Mouse (Mus musculus) bone marrow macrophage, adult 2 months (primary cell): ENCODE results near the gene Ulk4. TPM values are rescaled to one million over a fixed set of nuclear protein-coding genes. Genes with fewer than 3 reads are reported as not detected.
A peak's percentile ranks its signal among the peaks of the same experiment; 100 is the strongest.

ENCODE experiments used
- H3K27ac ChIP-seq: 2 replicates; pipeline ENCODE4 v1.5.1; 2012; ENCODE audit warnings: low read depth, low read length; ENCODE audit not compliant: insufficient read depth
- H3K4me1 ChIP-seq: 2 replicates; pipeline ENCODE4 v1.6.1; 2012; ENCODE audit warnings: low read length; ENCODE audit not compliant: control insufficient read depth, insufficient read depth
- H3K4me3 ChIP-seq: 2 replicates; pipeline ENCODE4 v1.5.1; 2012; ENCODE audit warnings: mild to moderate bottlenecking, low read length, moderate library complexity; ENCODE audit not compliant: insufficient read depth
- CTCF ChIP-seq: IDR thresholded peaks from 2 replicates; pipeline ENCODE4 v1.5.1; 2012; ENCODE audit warnings: low read depth, mild to moderate bottlenecking, low read length, moderate library complexity
- POLR2A ChIP-seq: IDR thresholded peaks from 2 replicates; pipeline ENCODE4 v1.6.1; 2012; ENCODE audit warnings: mild to moderate bottlenecking, low read depth, low read length, borderline replicate concordance
- polyA plus RNA-seq: library from polyadenylated mRNA; stranded (reverse); fragments of >200 nt; gene quantifications from 2 replicates; pipeline ENCODE4 v1.2.4, GENCODE M21; 2012; ENCODE audit not compliant: missing spikeins, insufficient read depth, insufficient read length

Ulk4 gene
- polyA plus RNA-seq: 0.49 and 1.3 TPM in 2 replicates

DNA sequence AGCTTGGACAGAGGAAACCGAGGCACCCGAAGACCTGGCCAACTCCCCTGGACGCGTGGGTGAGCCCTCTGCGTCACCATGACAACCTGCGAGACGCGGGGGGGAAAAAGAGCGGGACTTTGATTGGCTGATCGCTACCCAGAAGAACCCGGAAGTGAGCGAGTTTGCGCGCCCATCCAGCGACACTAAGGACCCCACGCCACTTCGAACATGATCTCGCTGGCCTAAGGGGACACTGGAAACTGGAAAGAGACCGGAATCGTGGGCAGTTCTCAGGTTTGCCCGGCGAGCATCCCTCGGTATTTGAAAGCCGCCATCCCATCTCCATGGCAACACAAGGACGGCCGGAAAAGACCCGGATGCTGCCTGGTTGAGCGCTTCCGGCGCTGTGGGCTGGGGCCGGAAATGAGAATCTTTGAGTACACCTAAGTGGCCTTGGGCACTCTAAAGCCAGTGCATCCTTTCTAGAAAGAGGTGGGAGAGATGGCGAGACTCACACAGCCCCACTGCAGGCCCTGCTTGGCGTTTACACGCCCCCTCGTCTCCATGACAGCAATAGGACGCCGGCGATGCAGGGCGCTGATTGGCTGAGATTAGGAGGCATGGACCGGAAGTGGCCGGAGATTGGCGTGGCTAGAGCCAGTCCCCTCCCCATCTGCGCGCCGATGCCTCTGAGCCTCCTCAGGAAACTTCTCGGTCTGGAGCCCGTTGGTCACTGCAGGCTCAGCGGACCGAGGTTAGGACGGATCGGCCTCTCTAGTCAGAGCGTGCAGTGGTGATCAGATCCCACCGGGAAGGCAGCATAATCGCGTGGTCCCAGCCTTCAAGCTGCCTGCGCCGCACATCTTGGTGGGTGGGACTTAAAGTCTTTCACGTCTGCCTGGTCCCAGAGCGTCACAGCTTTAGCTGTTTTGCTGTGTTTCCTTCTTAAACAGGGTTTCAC, at the start of gene Ulk4:
Gene Ulk4 (minus strand): TSS at position 80 of the 943 bp plus-strand sequence.
- peak within 1 kb of the TSS; percentile 26; the same call in 1 of the 2 replicates for H3K27ac ChIP-seq
- H3K4me3 ChIP-seq: peak within 1 kb of the TSS; percentile 90
- TF ChIP-seq POLR2A: no peak
- no peak for TF ChIP-seq CTCF
- 0 out of 2 replicates have a peak, but pooled peaks cover 3% of the 10 kb centered on the region for H3K4me1 ChIP-seq

DNA sequence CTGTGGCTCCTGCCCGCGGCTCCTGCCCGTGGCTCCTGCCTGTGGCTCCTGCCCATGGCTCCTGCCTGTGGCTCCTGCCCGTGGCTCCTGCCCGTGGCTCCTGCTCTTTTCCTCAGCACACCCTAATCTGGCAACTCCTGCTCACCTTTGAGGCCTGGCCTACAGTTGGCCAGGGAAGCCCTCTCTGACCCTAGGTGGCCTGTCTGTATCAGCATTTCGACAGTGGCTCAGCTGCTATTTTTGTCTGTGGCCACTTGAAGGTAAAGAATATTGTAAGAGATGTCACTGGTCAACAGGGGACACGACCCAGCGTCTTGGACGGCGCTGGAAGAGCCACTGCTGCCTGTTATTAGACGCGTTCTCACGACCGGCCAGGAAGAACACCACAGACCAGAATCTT, 45.0 kb upstream of the Ulk4 start:
- peaks cover 29% of the 10 kb centered on the region for H3K4me1 ChIP-seq
- H3K27ac ChIP-seq: no peak overlapping the region
- no peak for TF ChIP-seq POLR2A
- TF ChIP-seq CTCF: no peak
- H3K4me3 ChIP-seq: no peak overlapping the region

DNA sequence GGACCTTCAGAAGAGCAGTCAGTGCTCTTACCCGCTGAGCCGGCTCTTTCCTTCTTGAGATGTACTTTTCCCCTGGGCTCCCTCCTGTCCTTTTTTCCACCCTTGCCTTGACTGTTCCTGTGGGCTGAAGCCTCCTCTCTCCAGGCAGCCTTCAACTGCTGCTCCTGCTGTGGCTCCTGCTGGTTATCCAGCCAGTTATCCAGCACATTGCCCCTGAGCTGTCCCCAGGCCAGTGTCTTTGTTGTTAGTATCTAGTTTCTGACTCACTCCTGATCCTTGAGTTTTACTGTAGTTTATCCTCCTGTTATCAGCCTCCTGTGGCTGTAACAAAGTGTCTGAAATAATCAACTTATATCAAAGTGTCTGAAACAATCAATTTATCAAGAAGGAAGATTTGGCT, 44.1 kb upstream of the Ulk4 start:
- H3K27ac ChIP-seq: no peak overlapping the region
- TF ChIP-seq POLR2A (no peak), CTCF (no peak)
- no peak overlapping the region for H3K4me3 ChIP-seq

GRCm38 (mm10) chr9:121320433-121320832, 43.4 kb upstream of the Ulk4 start:
- Histone ChIP-seq H3K4me1 (peaks cover 41% of the 10 kb centered on the region), H3K4me3 (no peak overlapping the region), H3K27ac (peak overlapping the region; percentile 58)
- TF ChIP-seq POLR2A: no peak
- TF ChIP-seq CTCF: no peak

More for the DNA sequence above, 44.1 kb upstream of the Ulk4 start:
- peaks cover 34% of the 10 kb centered on the region for H3K4me1 ChIP-seq

DNA sequence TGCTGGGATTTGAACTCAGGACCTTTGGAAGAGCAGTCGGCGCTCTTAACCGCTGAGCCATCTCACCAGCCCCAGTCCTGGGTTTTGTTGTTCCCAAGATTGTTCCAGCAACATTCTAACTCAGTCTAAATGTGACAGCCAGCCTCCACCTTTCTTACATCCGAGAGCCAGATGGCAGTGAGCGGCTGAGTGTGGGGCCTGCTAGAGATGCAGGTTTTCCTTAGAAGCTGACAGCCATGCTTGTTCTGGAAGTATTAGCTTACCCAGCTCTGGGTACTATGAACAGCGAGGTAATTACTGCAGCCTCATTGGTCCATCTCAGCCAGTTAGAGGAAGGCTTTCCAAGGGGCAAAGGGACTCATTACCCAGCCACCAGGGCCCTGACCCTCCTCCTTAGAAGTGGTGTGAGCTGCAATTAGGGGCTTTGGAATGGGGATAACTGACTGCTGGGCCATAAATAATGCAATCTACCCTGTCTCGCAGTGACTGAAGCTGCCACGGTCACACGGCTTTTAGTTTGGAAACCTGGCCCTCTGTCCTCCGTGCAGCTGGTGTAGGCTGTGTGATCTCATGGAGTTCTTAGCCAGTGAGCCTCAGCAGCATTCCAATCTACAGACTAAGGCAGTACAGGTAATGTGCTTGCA, 42.4 kb upstream of the Ulk4 start:
- Histone ChIP-seq H3K27ac (no peak overlapping the region), H3K4me1 (peaks cover 45% of the 10 kb centered on the region), H3K4me3 (no peak overlapping the region)
- TF ChIP-seq POLR2A (no peak), CTCF (no peak)

- H3K27ac ChIP-seq: peak overlapping the region; percentile 98
- peak overlapping the region; percentile 32 for H3K4me3 ChIP-seq
- TF ChIP-seq POLR2A (no peak), CTCF (peak; percentile 21; the same call in 1 of the 2 replicates)
- H3K4me1 ChIP-seq: peaks cover 54% of the 10 kb centered on the region
Observed at GRCm38 (mm10) chr9:121316621-121317405, 39.8 kb upstream of the Ulk4 start.

DNA sequence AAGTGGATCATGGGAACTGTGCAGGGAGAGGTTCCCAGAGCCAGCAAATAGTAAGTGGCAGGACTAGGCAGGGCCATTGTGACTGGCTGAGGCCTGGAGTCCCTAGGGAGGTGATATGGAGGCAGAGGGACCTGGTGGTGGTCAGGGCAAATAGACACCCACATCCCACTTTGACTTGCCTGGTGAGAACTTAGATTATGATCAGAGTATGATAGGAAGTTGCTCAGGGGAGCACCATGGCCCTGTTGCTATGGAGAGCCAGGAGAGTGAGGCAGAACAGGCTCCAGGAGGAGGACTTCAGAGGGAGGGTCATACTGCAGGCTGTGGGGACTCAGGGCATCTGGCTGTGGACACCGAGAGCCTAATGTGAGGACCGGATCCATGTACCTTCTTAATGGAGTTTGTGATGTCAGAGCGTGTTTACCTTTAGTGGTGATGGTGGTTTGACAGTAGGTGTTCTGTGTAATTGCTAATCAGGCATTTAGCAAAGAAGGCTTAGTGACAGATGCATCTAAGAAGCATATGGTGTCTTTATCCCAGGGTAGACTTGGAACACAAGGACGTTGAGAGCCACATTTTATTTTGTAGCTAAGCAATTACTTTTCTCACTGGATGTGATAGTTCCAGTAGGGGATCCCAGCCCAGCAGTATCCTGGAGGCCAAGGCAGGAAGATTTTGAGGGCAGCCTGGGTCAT, 39.1 kb upstream of the Ulk4 start:
- Histone ChIP-seq H3K4me3 (peak overlapping the region; percentile 32), H3K4me1 (peaks cover 52% of the 10 kb centered on the region), H3K27ac (peak overlapping the region; percentile 98)
- TF ChIP-seq CTCF (no peak), POLR2A (no peak)

- Histone ChIP-seq H3K4me3 (peak overlapping the region; percentile 68), H3K4me1 (peaks cover 44% of the 10 kb centered on the region), H3K27ac (peak overlapping the region; percentile 98)
- TF ChIP-seq CTCF (no peak), POLR2A (no peak)
Observed at GRCm38 (mm10) chr9:121314541-121315152, 37.6 kb upstream of the Ulk4 start.
